Mouse (Mus musculus): ENCODE data around the gene Enoph1.

GRCm38 (mm10) chr5:100074571-100074970, 34.8 kb downstream of the Enoph1 start:
- TF ChIP-seq CTCF (IDR thresholded peaks at IDR 0.05; ENCODE audit: low read depth, low read length) (peak; percentile 39), POLR2A (IDR thresholded peaks at IDR 0.05; ENCODE audit: insufficient read depth, low read length) (no peak), EP300 (IDR thresholded peaks at IDR 0.05; ENCODE audit: insufficient read depth, low read depth, low read length) (no peak)

All from ES-Bruce4 (cell line).